Mouse (Mus musculus) lung, embryonic 16.5 days (tissue): Measurements from ENCODE around the gene Lce1f. TPM values are rescaled to one million over a fixed set of nuclear protein-coding genes. Genes with fewer than 3 reads are reported as not detected.

ENCODE experiments used
- ATAC-seq: fragments of 200-750 bp; cut with Nextera tagmentation; 2 replicates; pipeline ENCODE4 v1.8.0; 2017; ENCODE audit warnings: low read depth, mild to moderate bottlenecking, moderate library complexity
- H3K27ac ChIP-seq: fragments of 300-500 bp; sonication (generic); 2 replicates; pipeline ENCODE4 v1.5.1; 2014; ENCODE audit warnings: mild to moderate bottlenecking, control low read depth, low read length
- H3K27me3 ChIP-seq: fragments of 300-500 bp; sonication (generic); 2 replicates; pipeline ENCODE4 v1.6.1; 2014; ENCODE audit warnings: low read depth, low read length, mixed read lengths; ENCODE audit not compliant: control insufficient read depth, insufficient read depth
- H3K36me3 ChIP-seq: fragments of 300-500 bp; sonication (generic); 2 replicates; pipeline ENCODE4 v1.6.1; 2014; ENCODE audit warnings: low read length; ENCODE audit not compliant: control insufficient read depth, insufficient read depth
- H3K4me1 ChIP-seq: fragments of 300-500 bp; sonication (generic); replicated peaks from 2 replicates; pipeline ENCODE4 v1.6.1; 2014; ENCODE audit warnings: low read length, mixed read lengths; ENCODE audit not compliant: control insufficient read depth, insufficient read depth
- H3K4me2 ChIP-seq: fragments of 300-500 bp; sonication (generic); 2 replicates; pipeline ENCODE4 v1.6.1; 2014; ENCODE audit warnings: low read depth, low read length, control low read depth
- H3K4me3 ChIP-seq: fragments of 300-500 bp; sonication (generic); 2 replicates; pipeline ENCODE4 v1.5.1; 2014; ENCODE audit warnings: mild to moderate bottlenecking, low read length, control low read depth
- H3K9ac ChIP-seq: fragments of 300-500 bp; sonication (generic); 2 replicates; pipeline ENCODE4 v1.6.1; 2014; ENCODE audit warnings: low read length, control low read depth
- H3K9me3 ChIP-seq: fragments of 300-500 bp; sonication (generic); 2 replicates; pipeline ENCODE4 v1.6.1; 2016; ENCODE audit warnings: low read length; ENCODE audit not compliant: control insufficient read depth
- WGBS: fragments of 180-500 bp; shearing (Covaris S2); extraction: QIAGEN DNeasy Blood & Tissue Kit; methylation state at CpG from one replicate; pipeline ENCODE4 v1.1.7; 2014; 5-methylcytosine and 5-hydroxymethylcytosine counted together
- polyA plus RNA-seq: library from polyadenylated mRNA; unstranded; fragments of >200 nt; fragmentation: Nextera tagmentation; extraction: Ambion mirVana; gene quantifications from 2 replicates; pipeline ENCODE4 v1.2.1, GENCODE M21; 2015

Gene Lce1f
- polyA plus RNA-seq: not detected in 2 replicates

DNA sequence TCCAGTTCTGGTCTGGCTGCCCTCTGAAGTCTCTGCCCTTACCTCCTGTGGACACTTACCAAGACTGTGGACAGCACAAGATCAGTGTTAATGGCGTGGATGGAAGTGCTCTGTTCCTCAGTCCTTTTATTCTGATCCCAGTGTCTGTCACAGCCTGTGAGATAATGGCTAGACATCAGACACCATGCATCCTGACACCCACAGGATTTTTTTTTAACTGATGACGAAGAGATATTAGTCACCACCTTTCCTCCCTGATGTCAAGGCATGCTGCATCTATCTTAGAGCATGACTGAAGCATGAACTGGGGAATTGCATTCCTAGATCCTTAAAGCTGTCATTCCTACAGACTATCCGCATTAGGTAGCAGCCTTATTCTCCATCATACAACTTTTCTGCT lies at the start of gene Lce1f:
Gene Lce1f, minus strand, starts transcription at position 101 of the 400 bp plus-strand sequence.
- H3K4me1 ChIP-seq: no peaks in the 10 kb centered on the region
- H3K27ac ChIP-seq: no peak within 1 kb of the TSS
- H3K4me2 ChIP-seq: no peak within 1 kb of the TSS
- H3K27me3 ChIP-seq: no peaks in the 10 kb centered on the region
- H3K9ac ChIP-seq: no peak within 1 kb of the TSS
- H3K4me3 ChIP-seq: no peak within 1 kb of the TSS
- WGBS: 70% methylated on average over 3 of the region's 3 CpGs
- no peaks in the 10 kb centered on the region for H3K9me3 ChIP-seq
- ATAC-seq: no peak
- no peaks in the 10 kb centered on the region for H3K36me3 ChIP-seq

- H3K4me2 ChIP-seq: no peak within 1 kb of the TSS
- no peaks in the 10 kb centered on the region for H3K27me3 ChIP-seq
- no peak within 1 kb of the TSS for H3K4me3 ChIP-seq
- no peaks in the 10 kb centered on the region for H3K4me1 ChIP-seq
- H3K9ac ChIP-seq: no peak within 1 kb of the TSS
- H3K9me3 ChIP-seq: no peaks in the 10 kb centered on the region
- 96% methylated on average over 1 of the region's 1 CpGs for WGBS
- ATAC-seq: no peak
- H3K36me3 ChIP-seq: no peaks in the 10 kb centered on the region
- no peak within 1 kb of the TSS for H3K27ac ChIP-seq
Observed at GRCm38 (mm10) chr3:92764965-92765364, 44.8 kb upstream of the Lce1f start, which contains the start of gene Lce1h. TSS of gene Lce1h (minus strand) at chr3:92765065.

DNA sequence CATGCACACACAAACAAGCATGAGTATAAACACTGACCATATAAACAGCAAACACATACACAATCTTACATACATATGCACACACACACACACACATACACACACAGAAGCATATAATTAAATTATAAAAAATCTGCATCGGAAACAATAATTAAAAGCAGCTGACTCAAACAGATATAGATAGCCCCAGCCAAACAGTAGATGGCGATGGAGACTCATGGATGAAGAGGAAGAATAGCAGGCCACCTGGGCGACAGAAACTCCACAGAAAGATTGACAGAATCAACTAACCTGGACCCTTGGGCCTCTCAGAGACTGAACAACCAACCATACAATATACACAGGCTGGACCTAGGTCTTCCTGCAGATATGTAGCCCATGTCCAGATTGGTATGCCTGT lies 33.0 kb upstream of the Lce1f start:
- Histone ChIP-seq H3K4me2 (no peak overlapping the region), H3K4me3 (no peak overlapping the region), H3K36me3 (no peaks in the 10 kb centered on the region), H3K9me3 (no peaks in the 10 kb centered on the region), H3K27me3 (no peaks in the 10 kb centered on the region), H3K4me1 (no peaks in the 10 kb centered on the region), H3K27ac (no peak overlapping the region), H3K9ac (no peak overlapping the region)
- no peak for ATAC-seq
- 39% methylated on average over 3 of the region's 3 CpGs for WGBS

- Histone ChIP-seq H3K9me3 (no peaks in the 10 kb centered on the region), H3K27ac (no peak within 1 kb of the TSS), H3K36me3 (no peaks in the 10 kb centered on the region), H3K4me2 (no peak within 1 kb of the TSS), H3K4me3 (no peak within 1 kb of the TSS), H3K27me3 (no peaks in the 10 kb centered on the region), H3K4me1 (no peaks in the 10 kb centered on the region), H3K9ac (no peak within 1 kb of the TSS)
- WGBS: 68% methylated on average over 1 of the region's 1 CpGs
- ATAC-seq: no peak
Observed at GRCm38 (mm10) chr3:92752238-92752637, 32.1 kb upstream of the Lce1f start, which contains the start of gene Lce1g. TSS of gene Lce1g (minus strand) at chr3:92752338.

GRCm38 (mm10) chr3:92738996-92739395 lies 18.8 kb upstream of the Lce1f start, which contains the start of gene Gm38119:
TSS of gene Gm38119 (minus strand) at chr3:92739096.
- ATAC-seq: no peak
- Histone ChIP-seq H3K27ac (no peak within 1 kb of the TSS), H3K4me2 (no peak within 1 kb of the TSS), H3K9ac (no peak within 1 kb of the TSS), H3K4me1 (no peaks in the 10 kb centered on the region), H3K36me3 (no peaks in the 10 kb centered on the region), H3K9me3 (no peaks in the 10 kb centered on the region), H3K27me3 (no peaks in the 10 kb centered on the region), H3K4me3 (no peak within 1 kb of the TSS)
- WGBS: 62% methylated on average over 1 of the region's 1 CpGs

GRCm38 (mm10) chr3:92722631-92723030 lies 2.5 kb upstream of the Lce1f start:
- Histone ChIP-seq H3K4me1 (no peaks in the 10 kb centered on the region), H3K36me3 (no peaks in the 10 kb centered on the region), H3K9me3 (no peaks in the 10 kb centered on the region), H3K27me3 (no peaks in the 10 kb centered on the region), H3K4me3 (no peak overlapping the region), H3K9ac (no peak overlapping the region), H3K27ac (no peak overlapping the region), H3K4me2 (no peak overlapping the region)
- 71% methylated on average over 5 of the region's 5 CpGs for WGBS
- no peak for ATAC-seq

- no peak overlapping the region for H3K4me2 ChIP-seq
- ATAC-seq: no peak
- no peak overlapping the region for H3K4me3 ChIP-seq
- H3K27ac ChIP-seq: no peak overlapping the region
- no peaks in the 10 kb centered on the region for H3K36me3 ChIP-seq
- H3K9ac ChIP-seq: no peak overlapping the region
- H3K27me3 ChIP-seq: no peaks in the 10 kb centered on the region
- H3K4me1 ChIP-seq: no peaks in the 10 kb centered on the region
- H3K9me3 ChIP-seq: no peaks in the 10 kb centered on the region
Observed at GRCm38 (mm10) chr3:92715122-92715521, 5.0 kb downstream of the Lce1f start.

- no peaks in the 10 kb centered on the region for H3K36me3 ChIP-seq
- no peaks in the 10 kb centered on the region for H3K9me3 ChIP-seq
- H3K27me3 ChIP-seq: no peaks in the 10 kb centered on the region
- 80% methylated on average over 2 of the region's 2 CpGs for WGBS
- H3K4me3 ChIP-seq: no peak within 1 kb of the TSS
- no peak within 1 kb of the TSS for H3K9ac ChIP-seq
- no peak for ATAC-seq
- H3K27ac ChIP-seq: no peak within 1 kb of the TSS
- no peak within 1 kb of the TSS for H3K4me2 ChIP-seq
- H3K4me1 ChIP-seq: no peaks in the 10 kb centered on the region
Observed at GRCm38 (mm10) chr3:92708974-92709373, 11.2 kb downstream of the Lce1f start, which contains the start of gene Lce1e. TSS of gene Lce1e (minus strand) at chr3:92709074.

- H3K9me3 ChIP-seq: no peaks in the 10 kb centered on the region
- no peak overlapping the region for H3K4me3 ChIP-seq
- H3K4me2 ChIP-seq: no peak overlapping the region
- no peaks in the 10 kb centered on the region for H3K36me3 ChIP-seq
- H3K27me3 ChIP-seq: no peaks in the 10 kb centered on the region
- H3K4me1 ChIP-seq: no peaks in the 10 kb centered on the region
- WGBS: 0% methylated on average over 1 of the region's 1 CpGs
- no peak for ATAC-seq
- no peak overlapping the region for H3K9ac ChIP-seq
- H3K27ac ChIP-seq: no peak overlapping the region
Observed at GRCm38 (mm10) chr3:92694613-92695012, 25.5 kb downstream of the Lce1f start.

- no peak overlapping the region for H3K4me2 ChIP-seq
- H3K9ac ChIP-seq: no peak overlapping the region
- no peaks in the 10 kb centered on the region for H3K27me3 ChIP-seq
- no peak for ATAC-seq
- H3K27ac ChIP-seq: no peak overlapping the region
- no peak overlapping the region for H3K4me3 ChIP-seq
- H3K9me3 ChIP-seq: no peaks in the 10 kb centered on the region
- no peaks in the 10 kb centered on the region for H3K36me3 ChIP-seq
- no peaks in the 10 kb centered on the region for H3K4me1 ChIP-seq
Observed at GRCm38 (mm10) chr3:92691688-92692087, 28.5 kb downstream of the Lce1f start.
